Mouse (Mus musculus): ENCODE measurements at regions not wholly inside any gene's neighbourhood (a gene's known extent, or its start where the extent isn't known, plus 50 kb on each side); places are given as distances from the start of the nearest gene placed in this dataset.

DNA sequence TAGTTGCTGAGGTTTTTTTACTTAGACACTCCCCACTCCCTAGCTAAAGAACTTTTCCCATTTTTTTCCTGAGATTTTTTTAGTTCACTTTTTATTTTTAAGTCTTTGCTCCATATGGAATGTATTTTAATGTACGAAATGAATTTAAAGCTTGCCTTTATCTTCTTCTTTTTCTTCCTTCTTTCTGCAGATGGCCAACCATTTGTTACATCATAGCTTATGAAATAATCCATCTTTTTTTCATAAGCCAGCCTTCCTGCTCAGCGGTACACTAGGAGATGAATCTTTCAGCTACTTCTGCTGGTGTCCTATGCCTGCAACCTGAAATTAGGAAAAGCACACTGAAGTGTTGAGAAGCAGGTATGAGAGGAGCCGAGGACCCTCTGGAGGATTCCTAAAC is 102.9 kb upstream of the AI593442 start:
- no peak for TF ChIP-seq CTCF (IDR thresholded peaks at IDR 0.05; ENCODE audit: borderline replicate concordance, extremely low read depth, insufficient read depth, insufficient read length)
- no peak for TF ChIP-seq POLR2A (IDR thresholded peaks at IDR 0.05; ENCODE audit: borderline replicate concordance, extremely low read depth, insufficient read depth, insufficient read length, poor library complexity, severe bottlenecking)

All from brain, embryonic 14.5 days (tissue).